Mouse (Mus musculus) B cell, adult 2 months (primary cell): ENCODE results near the gene Bglap.
"Not testable (repeated sequence)": the region's sequence is repeated elsewhere in the genome, so short reads cannot be mapped to it uniquely, and the experiment has no call there.

Source experiments
- DNase-seq, 2 experiments: peaks; one replicate each; pipeline ENCODE4 v3.0.0; 2022

The Bglap gene

DNA sequence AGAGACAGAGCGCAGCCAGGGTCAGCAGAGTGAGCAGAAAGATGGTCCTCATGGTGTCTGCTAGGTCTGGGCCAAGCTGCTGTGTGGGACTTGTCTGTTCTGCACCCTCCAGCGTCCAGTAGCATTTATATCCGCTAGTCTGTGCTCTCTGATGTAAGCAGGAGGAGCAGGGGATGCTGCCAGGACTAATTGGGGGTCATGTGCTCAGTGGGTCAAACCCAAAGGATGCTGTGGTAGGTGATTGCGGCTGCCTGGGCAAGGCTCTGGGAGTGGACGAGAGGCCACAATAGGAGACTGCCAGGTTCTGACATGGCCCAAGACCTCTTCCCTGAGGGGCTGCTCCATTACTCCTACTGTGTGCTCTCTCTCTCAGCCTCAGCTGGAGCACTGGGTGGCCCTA, at the start of gene Bglap:
TSS of gene Bglap (minus strand) at position 101 of the 400 bp plus-strand sequence.
- no peak for DNase-seq

GRCm38 (mm10) chr3:88428639-88429038, 44.4 kb upstream of the Bglap start:
- not testable (repeated sequence) for DNase-seq

DNA sequence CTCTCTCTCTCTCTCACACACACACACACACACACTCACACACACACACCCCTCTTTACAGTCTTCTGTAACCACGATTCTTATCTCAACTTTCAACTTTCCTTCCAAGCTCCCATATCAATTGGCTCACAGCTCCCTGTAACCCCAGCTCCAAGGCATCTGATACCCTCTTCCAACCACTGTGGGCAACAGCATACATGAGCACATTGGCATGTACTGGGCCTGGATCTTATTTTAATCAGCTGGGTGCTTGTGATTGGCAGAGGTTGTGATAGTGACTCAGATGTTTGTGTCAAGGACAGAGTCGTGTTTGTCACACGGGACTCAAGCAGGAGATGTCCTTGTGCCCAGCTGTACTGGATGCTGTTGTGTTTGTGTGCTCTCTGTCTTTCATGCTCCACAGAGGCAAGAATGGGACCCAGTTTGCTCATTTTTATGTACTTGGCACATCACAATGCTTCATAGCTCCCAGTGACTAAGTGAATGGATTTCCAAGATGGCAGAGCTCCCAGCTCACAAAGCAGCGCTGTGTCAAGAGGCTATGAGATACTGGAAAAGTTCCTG, 43.2 kb upstream of the Bglap start:
- no peak for DNase-seq

DNA sequence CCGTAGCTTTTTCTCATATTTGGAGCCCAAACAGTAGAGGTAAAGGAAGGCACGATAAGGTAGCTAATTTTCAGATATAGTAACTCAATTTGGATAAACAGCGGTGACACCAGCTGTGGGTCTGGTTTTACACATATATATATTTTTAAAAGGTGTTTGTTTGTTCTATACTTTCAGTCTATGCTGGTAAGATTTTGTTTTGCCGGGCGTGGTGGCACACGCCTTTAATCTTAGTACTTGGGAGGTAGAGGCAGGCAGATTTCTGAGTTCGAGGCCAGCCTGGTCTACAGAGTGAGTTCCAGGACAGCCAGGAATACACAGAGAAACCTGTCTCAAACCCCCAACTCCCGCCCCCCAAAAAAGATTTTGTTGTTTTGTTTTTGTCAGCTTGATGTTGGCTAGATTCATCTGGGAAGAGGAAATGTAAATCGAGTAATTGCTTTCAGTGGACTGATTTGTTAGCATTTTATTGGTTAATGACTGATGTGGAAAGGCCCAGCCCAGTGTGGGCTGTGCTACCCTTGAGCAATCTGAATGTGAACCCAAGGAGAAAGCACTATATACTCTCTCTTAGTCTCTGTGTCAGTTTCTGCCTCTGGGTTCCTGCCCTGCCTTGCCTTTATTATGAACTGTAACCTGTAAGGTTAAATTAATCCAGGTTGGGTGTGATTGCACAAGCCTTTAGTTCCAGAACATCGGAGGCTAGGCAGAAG, 41.6 kb upstream of the Bglap start:
- no peak for DNase-seq

GRCm38 (mm10) chr3:88425330-88425689, 41.0 kb upstream of the Bglap start:
- DNase-seq = no peak

DNA sequence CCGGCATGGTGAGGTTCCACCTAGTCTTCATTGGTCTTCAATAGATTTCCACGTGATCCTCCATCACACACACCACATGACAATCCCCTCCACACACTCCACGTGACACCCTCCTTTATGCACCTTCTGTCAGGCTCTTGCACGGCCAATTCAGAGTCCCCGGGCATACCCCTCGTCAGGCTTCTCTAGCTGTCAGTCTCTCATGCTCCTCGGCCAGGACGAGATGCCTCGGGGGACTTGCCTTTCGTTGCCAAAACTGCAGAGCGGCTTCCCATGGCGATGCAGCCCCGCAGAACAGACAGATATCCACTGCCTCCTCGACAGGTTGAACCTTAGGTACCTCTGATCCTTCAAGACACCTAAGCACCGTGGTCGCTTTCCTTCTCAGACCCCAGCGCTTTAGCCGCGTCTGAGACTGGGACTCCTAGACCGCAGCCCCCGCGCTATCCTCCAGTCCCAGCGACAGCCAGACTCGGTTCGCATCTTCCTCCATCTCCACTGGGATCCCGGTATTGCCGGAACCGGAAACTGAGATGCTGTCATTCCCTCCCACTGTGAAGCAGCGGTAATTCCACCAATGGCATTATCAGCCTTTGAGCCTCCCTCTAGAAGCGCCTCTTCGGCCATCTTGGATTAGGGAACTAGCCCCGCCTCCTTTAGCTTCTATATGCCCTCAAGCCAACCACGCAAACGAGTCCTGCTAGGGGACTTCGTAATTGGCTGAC, 40.5 kb upstream of the Bglap start, which contains the start of gene Slc25a44:
TSS of gene Slc25a44 (minus strand) at position 535 of the 725 bp plus-strand sequence.
- peak; percentile 87 to 90 for DNase-seq

DNA sequence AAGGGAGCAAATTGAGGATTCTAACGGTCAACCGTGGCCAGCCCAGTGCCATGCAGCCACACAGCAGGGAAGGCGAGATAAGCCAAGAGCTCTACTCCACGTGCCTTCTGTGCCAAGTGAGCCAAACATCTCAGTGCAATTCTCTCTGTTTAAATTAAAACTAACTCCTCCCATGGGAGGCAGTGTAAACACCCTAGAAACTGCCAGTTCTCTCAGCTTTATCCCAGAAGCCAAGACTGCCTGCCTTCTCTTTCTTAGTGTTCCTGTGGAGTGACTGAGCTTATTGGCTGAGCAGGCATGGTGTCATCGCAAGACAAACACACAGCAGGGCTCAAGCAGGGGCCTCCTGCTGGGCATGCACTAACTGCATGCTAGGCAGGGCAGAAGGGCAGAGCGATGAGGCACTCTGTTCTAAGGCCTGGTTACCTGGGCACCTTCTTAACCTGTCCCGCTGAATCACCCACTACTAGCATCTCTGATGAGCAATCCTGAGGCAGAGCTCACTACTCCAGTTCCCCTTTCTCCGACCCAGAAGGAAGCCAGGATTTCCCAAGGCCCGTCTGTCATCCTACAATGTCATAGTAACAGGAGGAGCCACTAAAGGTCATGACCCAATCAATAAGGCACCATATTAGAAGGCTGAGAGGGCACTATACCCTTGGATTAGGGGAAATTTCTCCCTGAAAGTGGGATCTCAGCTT, 37.9 kb upstream of the Bglap start:
- no peak for DNase-seq

- DNase-seq = no peak
Observed at GRCm38 (mm10) chr3:88420771-88421170, 36.5 kb upstream of the Bglap start.

GRCm38 (mm10) chr3:88418016-88418415, 33.8 kb upstream of the Bglap start:
- no peak for DNase-seq

- DNase-seq = no peak
Observed at GRCm38 (mm10) chr3:88415668-88416067, 31.4 kb upstream of the Bglap start.

GRCm38 (mm10) chr3:88412636-88413035, 28.4 kb upstream of the Bglap start:
- DNase-seq = no peak

GRCm38 (mm10) chr3:88411681-88412080, 27.4 kb upstream of the Bglap start:
- no peak for DNase-seq

- no peak for DNase-seq
Observed at GRCm38 (mm10) chr3:88410645-88411031, 26.4 kb upstream of the Bglap start.

DNA sequence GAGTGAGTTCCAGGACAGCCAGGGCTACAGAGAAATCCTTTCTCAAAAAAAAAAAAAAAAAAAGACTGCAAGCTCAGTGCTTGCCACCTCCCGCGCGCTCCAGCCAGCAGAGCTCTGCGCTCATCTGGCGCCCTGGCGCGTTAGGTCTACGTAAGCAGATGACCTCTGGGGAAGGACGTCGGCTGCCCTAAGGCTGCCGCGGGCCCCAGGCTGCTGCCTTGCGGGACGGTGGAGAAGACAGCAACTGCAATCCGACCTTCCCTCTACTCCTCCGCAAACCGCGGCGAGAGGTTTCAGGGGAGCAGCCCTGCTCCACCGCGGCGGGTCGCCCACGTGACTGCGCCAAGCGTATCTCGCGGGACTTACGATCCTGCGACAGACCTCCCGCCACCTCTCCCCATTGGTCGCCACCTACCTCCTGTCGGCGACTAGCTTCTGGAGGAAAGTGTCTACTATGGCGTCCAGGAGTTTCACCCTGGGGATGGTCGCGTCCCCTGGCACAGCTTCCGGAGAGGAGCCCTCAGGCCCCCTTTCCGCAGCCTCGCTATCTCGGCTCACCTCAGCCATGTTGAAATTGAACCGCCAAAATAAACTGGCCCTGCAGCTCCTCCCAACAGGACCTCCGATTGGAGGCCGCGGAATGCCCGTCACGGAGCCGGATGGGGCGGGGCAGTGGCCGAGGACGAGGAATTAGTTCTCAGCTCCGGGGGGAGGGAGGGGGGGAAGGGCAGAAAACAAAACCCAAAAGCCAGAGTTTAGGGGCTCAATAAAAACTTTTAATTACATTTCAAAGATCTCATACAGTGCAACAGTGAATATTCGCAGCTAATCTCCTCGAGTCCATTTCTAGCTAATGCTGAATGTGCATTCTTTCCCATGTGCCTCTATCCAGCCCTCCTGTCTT, 25.7 kb upstream of the Bglap start, which contains the start of gene Pmf1:
TSS of gene Pmf1 (minus strand) at position 591 of the 904 bp plus-strand sequence.
- peak; percentile 93 for DNase-seq

GRCm38 (mm10) chr3:88408953-88409352, 24.7 kb upstream of the Bglap start:
- no peak for DNase-seq

GRCm38 (mm10) chr3:88407529-88407928, 23.3 kb upstream of the Bglap start:
- DNase-seq = no peak

- peak; percentile 68 to 72 for DNase-seq
Observed at GRCm38 (mm10) chr3:88407090-88407489, 22.8 kb upstream of the Bglap start.

DNA sequence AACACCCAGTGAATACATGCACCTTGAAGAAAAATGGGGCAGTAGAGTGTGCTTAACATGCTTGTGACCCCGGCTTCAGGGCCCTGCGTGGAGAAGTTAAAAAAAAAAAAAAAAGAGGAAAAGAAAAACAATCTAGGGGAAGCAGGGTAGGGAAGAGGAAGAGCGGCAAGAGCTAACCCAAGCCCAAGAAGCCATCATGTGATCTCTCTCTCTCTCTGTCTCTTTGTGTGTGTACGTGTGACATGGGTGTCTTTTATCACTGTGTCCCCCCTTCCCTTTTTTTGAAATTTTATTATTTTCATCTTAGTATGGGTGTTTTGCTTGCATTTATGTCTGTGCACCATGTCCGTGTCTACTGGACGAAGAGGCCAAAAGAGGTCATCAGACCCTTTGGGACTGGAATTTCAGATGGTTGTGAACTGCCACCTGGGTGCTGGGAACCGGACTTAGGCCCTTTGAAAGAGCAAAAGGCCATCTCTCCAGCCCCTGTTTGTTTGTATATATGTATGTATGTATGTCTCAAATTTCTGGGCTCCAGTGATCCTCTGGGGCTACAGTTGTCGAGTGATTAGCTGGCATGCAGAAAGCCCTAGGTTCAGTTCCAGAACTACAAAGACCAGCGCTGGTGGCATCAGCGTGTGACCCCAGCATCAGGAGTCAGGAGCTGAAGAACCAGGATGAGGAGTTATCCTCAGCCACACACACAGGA, 19.4 kb upstream of the Bglap start:
- no peak for DNase-seq

- no peak for DNase-seq
Observed at GRCm38 (mm10) chr3:88398666-88399065, 14.4 kb upstream of the Bglap start.

DNA sequence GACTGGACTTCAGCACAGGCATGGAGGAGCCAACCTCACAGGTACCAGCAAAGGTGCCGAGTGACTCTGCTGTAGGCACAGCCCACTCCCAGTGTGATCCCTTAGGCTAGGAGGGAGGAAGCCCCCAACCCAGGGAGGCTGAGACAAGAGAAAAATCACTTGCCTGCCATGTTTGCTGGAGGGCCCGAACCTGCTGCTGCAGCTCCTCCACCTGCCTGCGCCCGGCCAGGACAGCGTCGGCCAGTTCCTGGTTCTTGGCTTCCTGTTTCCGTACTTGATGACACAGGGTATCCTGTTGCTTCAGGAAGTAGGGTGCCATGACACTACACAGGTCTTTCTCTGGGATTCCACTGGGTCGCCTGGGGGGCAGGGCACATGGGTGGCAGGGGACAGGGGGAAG, 11.5 kb upstream of the Bglap start:
- peak; percentile 50 to 51 for DNase-seq

- peak; percentile 63 to 67 for DNase-seq
Observed at GRCm38 (mm10) chr3:88395288-88395687, 11.0 kb upstream of the Bglap start.
